Mouse (Mus musculus): ENCODE data around the gene Fam98c.
"Not testable (repeated sequence)": the region's sequence is repeated elsewhere in the genome, so short reads cannot be mapped to it uniquely, and the experiment has no call there.

Fam98c gene

GRCm38 (mm10) chr7:29155838-29156782, at the start of gene Fam98c:
TSS of gene Fam98c (minus strand) at chr7:29156234.
- DNase-seq, result peak; percentile 75 to 81

GRCm38 (mm10) chr7:29202577-29202976, 46.5 kb upstream of the Fam98c start:
- DNase-seq, result no peak

- DNase-seq, result not testable (repeated sequence)
These were observed 38.2 kb upstream of the Fam98c start for GRCm38 (mm10) chr7:29194230-29194629.

- DNase-seq, result not testable (repeated sequence)
These were observed 25.3 kb upstream of the Fam98c start for GRCm38 (mm10) chr7:29181323-29181722.

GRCm38 (mm10) chr7:29180854-29181236, 24.8 kb upstream of the Fam98c start:
- no peak for DNase-seq

GRCm38 (mm10) chr7:29180077-29180853, 24.2 kb upstream of the Fam98c start, which contains the start of gene Psmd8:
TSS of gene Psmd8 (minus strand) at chr7:29180701.
- peak; percentile 95 to 96 for DNase-seq

- no peak for DNase-seq
These were observed 23.3 kb upstream of the Fam98c start for GRCm38 (mm10) chr7:29179323-29179722.

GRCm38 (mm10) chr7:29178106-29178505, 22.1 kb upstream of the Fam98c start:
- DNase-seq, result no peak

- DNase-seq, result no peak
These were observed 16.5 kb upstream of the Fam98c start for GRCm38 (mm10) chr7:29172390-29173016.

- no peak for DNase-seq
These were observed 15.6 kb upstream of the Fam98c start for GRCm38 (mm10) chr7:29171562-29172097.

- no peak for DNase-seq
These were observed 14.9 kb upstream of the Fam98c start for GRCm38 (mm10) chr7:29170755-29171561.

GRCm38 (mm10) chr7:29170066-29170754, 14.2 kb upstream of the Fam98c start, which contains the start of the genes Ggn and Spred3:
TSS of gene Ggn (plus strand) at chr7:29170210.
TSS of gene Spred3 (minus strand) at chr7:29170411.
- DNase-seq, result no peak

GRCm38 (mm10) chr7:29169231-29170065, 13.4 kb upstream of the Fam98c start:
- peak in 1 of 2 experiments; percentile 20 for DNase-seq

- no peak for DNase-seq
These were observed 12.8 kb upstream of the Fam98c start for GRCm38 (mm10) chr7:29168791-29169230.

GRCm38 (mm10) chr7:29168121-29168695, 12.2 kb upstream of the Fam98c start:
- DNase-seq, result no peak

- no peak for DNase-seq
These were observed 11.6 kb upstream of the Fam98c start for GRCm38 (mm10) chr7:29167656-29168055.

- DNase-seq, result no peak
These were observed 6.9 kb upstream of the Fam98c start for GRCm38 (mm10) chr7:29162750-29163525.

- no peak for DNase-seq
These were observed 6.3 kb upstream of the Fam98c start for GRCm38 (mm10) chr7:29162294-29162693.

- DNase-seq, result no peak
These were observed 2.2 kb upstream of the Fam98c start for GRCm38 (mm10) chr7:29158264-29158663.
